Mouse (Mus musculus): ENCODE measurements around the gene Polr2a. TPM values are rescaled to one million over a fixed set of nuclear protein-coding genes. Genes with fewer than 3 reads are reported as not detected.

The Polr2a gene
- polyA plus RNA-seq (2012; ENCODE audit: insufficient read depth, insufficient read length, missing spikeins) = 10.4 and 16.5 TPM in 2 replicates

DNA sequence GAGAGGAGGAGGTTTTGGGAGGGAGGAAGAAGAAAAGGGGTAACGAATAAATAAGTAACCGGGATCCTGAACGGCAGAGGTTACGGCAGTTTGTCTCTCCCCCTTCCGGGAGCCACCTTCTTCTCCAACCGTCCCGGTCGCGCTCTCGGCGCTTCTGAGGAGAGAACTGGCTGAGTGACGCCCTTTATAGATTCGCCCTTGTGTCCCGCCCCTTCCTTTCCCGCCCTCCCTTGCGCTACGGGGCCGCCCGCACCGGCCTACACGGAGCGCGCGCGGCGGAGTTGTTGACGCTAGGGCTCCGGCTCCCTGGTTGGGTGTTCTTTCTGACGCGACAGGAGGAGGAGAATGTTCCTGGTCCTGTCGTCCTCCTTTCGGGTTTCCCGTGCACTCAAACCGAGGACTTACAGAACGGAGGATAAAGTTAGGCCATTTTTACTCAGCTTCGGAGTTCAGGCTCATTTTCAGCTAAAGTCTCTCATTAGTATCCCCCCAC, at the start of gene Polr2a:
Gene Polr2a (minus strand): TSS at position 160 of the 493 bp plus-strand sequence.
- peak within 1 kb of the TSS; percentile 99 for H3K27ac ChIP-seq (replicated peaks; ENCODE audit: low read depth, low read length)
- H3K4me1 ChIP-seq (ENCODE audit: control insufficient read depth, insufficient read depth, insufficient read length, low read length) = 0 out of 2 replicates have a peak, but pooled peaks cover 3% of the 10 kb centered on the region
- peak within 1 kb of the TSS; percentile 70 for H3K4me3 ChIP-seq (ENCODE audit: insufficient read depth, low read depth, low read length)

DNA sequence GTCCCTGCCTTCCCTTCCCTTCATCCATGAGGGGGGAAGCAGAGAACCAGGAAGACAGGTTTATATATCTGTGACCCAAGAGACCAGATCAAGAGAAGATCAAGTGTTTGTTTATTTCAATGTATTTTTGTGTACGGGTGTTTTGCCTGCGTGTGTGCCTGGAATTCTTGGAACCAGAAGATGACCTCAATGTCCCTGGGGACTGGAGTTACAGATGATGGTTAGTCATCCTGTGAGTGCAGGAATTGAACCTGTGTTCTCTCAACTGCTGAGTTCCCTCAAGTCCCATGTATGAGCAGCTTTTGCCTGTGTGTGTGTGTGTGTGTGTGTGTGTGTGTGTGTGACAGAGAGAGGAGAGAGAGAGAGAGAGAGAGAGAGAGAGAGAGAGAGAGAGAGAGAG, 49.2 kb upstream of the Polr2a start:
- no peak overlapping the region for H3K27ac ChIP-seq (replicated peaks; ENCODE audit: low read depth, low read length)
- no peaks in the 10 kb centered on the region for H3K4me1 ChIP-seq (ENCODE audit: control insufficient read depth, insufficient read depth, insufficient read length, low read length)
- no peak overlapping the region for H3K4me3 ChIP-seq (ENCODE audit: insufficient read depth, low read depth, low read length)

DNA sequence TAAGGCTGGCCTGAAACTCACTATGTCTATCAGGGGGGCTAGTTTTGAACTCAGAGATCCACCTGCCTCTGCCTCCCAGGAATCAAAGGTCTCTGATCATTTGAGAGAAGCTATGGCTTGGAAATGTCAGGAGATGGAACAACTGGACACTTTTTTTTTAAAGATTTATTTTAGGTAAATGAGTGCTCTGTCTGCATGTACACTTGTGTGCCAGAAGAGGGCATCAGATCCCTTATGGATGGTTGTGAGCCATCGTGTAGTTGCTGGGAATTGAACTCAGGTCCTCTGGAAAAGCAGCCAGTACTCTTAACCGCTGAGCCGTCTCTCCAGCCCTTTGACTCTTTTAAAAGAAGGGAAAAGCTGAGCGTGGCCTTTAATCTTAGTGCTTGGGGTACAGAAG, 47.9 kb upstream of the Polr2a start:
- Histone ChIP-seq H3K4me3 (ENCODE audit: insufficient read depth, low read depth, low read length) (no peak overlapping the region), H3K27ac (replicated peaks; ENCODE audit: low read depth, low read length) (no peak overlapping the region), H3K4me1 (ENCODE audit: control insufficient read depth, insufficient read depth, insufficient read length, low read length) (peaks cover 6% of the 10 kb centered on the region)

DNA sequence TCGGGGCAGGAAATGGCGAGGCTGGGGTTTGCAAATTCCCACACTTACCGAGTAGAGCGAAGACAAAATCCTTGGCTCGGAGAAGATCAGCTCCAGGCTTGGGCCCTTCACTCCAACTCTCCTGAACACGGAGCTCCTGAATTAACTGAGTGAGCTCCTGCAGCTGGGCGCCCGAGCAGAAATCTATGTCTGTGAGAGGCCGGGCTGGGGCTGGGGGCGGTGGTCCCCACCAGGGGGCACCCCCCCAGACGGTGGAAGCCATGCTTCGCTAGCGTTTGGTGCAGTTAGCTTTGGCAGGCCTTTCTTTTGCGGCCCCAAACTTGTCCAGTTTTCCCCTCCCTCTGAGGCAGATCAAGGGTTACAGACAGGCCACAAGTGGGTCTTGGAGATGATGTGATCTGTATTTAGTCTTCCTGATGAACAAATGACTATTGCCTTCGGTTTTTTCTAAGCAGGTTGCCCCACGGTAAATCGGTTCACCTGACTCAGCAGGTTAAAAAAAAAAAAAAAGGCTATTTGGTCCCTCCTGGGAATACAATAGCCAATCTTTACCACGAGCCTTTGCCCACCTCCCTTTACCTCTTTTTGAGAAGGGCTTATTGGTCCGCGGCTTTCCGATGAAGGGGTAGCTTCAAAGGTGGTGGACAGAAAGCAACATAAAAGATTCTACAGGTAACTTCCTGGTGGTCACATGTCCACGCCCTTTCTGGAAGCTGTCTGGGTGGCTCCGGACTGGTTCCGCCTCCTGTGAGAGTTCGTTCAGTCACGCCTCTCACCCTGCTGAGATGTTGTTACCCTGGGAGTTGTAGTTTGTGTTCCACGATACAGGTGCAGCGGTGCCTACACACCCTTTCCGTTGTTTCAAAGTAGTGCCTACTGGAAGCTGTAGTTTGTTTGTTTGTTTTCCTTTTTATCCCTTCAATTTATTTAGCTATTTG, 46.8 kb upstream of the Polr2a start, which contains the start of gene Tmem102:
Gene Tmem102 (minus strand): TSS at position 653 of the 938 bp plus-strand sequence.
- H3K4me3 ChIP-seq (ENCODE audit: insufficient read depth, low read depth, low read length) = peak within 1 kb of the TSS; percentile 93
- peaks cover 9% of the 10 kb centered on the region for H3K4me1 ChIP-seq (ENCODE audit: control insufficient read depth, insufficient read depth, insufficient read length, low read length)
- no peak within 1 kb of the TSS for H3K27ac ChIP-seq (replicated peaks; ENCODE audit: low read depth, low read length)

GRCm38 (mm10) chr11:69804652-69804940, 46.2 kb upstream of the Polr2a start:
- no peak overlapping the region for H3K27ac ChIP-seq (replicated peaks; ENCODE audit: low read depth, low read length)

DNA sequence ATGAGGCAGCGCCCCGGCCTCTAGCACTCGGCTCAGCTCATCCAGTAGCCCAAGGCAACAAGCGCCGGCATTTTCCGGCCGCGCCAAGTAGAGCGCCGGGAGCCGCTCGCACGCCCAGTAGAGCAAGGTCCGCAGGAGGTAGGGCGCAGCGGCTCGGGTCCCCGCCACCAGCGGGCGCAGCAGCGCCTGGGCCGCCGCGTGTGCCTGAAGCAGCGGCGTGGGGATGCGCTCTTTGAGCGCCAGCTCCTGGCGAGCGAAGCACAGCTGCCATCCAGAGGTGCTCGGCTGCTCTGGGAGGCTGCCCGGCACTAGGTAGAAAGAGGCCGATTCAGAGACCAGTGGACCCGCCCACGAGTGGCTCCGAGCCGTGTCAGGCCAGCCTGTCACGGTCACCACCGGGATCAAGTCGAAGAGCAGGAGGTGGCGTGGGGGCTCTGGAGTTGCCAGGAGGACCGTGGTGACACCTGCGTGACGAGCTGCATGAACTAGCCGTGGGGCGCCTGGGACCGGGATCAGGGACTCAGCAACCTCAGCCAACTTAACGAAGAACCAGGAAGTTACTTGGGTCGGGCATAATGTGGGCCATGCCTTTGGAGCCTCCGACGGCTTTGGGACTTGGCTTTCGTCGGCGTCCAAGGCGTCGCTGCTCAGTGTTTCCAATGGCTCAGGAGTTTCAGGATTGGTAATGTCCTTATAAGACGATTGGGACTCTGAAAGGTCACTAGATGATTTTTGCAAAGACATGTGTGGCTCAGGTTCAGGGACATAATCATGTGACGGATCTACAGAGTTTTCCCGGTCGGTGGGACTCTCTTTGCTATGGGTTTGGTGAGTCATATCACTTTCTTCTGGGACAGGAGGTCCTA, 45.6 kb upstream of the Polr2a start:
- peaks cover 9% of the 10 kb centered on the region for H3K4me1 ChIP-seq (ENCODE audit: control insufficient read depth, insufficient read depth, insufficient read length, low read length)
- H3K4me3 ChIP-seq (ENCODE audit: insufficient read depth, low read depth, low read length) = peak overlapping the region; percentile 93
- no peak overlapping the region for H3K27ac ChIP-seq (replicated peaks; ENCODE audit: low read depth, low read length)

More at GRCm38 (mm10) chr11:69804652-69804940, 46.2 kb upstream of the Polr2a start:
- peaks cover 9% of the 10 kb centered on the region for H3K4me1 ChIP-seq (ENCODE audit: control insufficient read depth, insufficient read depth, insufficient read length, low read length)
- H3K4me3 ChIP-seq (ENCODE audit: insufficient read depth, low read depth, low read length) = peak overlapping the region; percentile 93

DNA sequence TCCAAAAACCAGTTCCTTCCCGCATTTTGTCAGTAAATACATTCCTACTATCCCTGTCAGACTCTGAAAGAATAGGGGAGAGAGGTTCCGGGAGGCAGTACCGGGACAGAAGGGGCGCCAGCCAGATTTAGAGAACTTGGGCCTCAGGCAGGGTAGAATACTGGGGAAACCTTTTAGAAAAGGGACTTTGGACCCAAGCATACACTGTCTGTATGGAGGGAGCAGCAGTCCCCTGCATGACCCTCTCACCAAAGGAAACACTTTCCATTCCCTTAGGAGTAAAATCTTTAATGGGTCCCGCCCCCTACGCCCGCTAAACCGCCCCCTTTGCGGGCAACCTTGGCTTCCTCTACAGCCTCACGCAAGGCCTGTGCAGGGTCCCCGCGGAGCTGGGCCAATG, 44.9 kb upstream of the Polr2a start:
- Histone ChIP-seq H3K4me1 (ENCODE audit: control insufficient read depth, insufficient read depth, insufficient read length, low read length) (peaks cover 9% of the 10 kb centered on the region), H3K4me3 (ENCODE audit: insufficient read depth, low read depth, low read length) (peak overlapping the region; percentile 93), H3K27ac (replicated peaks; ENCODE audit: low read depth, low read length) (no peak overlapping the region)

GRCm38 (mm10) chr11:69802648-69803105, 44.2 kb upstream of the Polr2a start:
- Histone ChIP-seq H3K27ac (replicated peaks; ENCODE audit: low read depth, low read length) (no peak overlapping the region), H3K4me3 (ENCODE audit: insufficient read depth, low read depth, low read length) (peak overlapping the region; percentile 93), H3K4me1 (ENCODE audit: control insufficient read depth, insufficient read depth, insufficient read length, low read length) (peaks cover 9% of the 10 kb centered on the region)

- Histone ChIP-seq H3K27ac (replicated peaks; ENCODE audit: low read depth, low read length) (no peak within 1 kb of the TSS), H3K4me1 (ENCODE audit: control insufficient read depth, insufficient read depth, insufficient read length, low read length) (peaks cover 9% of the 10 kb centered on the region), H3K4me3 (ENCODE audit: insufficient read depth, low read depth, low read length) (peak within 1 kb of the TSS; percentile 93)
Measured at GRCm38 (mm10) chr11:69801379-69801977, 43.0 kb upstream of the Polr2a start, which contains the start of gene Fgf11. TSS of gene Fgf11 (minus strand) at chr11:69801857.

GRCm38 (mm10) chr11:69800392-69801197, 42.2 kb upstream of the Polr2a start:
- Histone ChIP-seq H3K27ac (replicated peaks; ENCODE audit: low read depth, low read length) (no peak overlapping the region), H3K4me3 (ENCODE audit: insufficient read depth, low read depth, low read length) (peak overlapping the region; percentile 93), H3K4me1 (ENCODE audit: control insufficient read depth, insufficient read depth, insufficient read length, low read length) (peaks cover 9% of the 10 kb centered on the region)

GRCm38 (mm10) chr11:69800138-69800391, 41.6 kb upstream of the Polr2a start:
- Histone ChIP-seq H3K4me3 (ENCODE audit: insufficient read depth, low read depth, low read length) (no peak overlapping the region), H3K27ac (replicated peaks; ENCODE audit: low read depth, low read length) (no peak overlapping the region), H3K4me1 (ENCODE audit: control insufficient read depth, insufficient read depth, insufficient read length, low read length) (peaks cover 9% of the 10 kb centered on the region)

DNA sequence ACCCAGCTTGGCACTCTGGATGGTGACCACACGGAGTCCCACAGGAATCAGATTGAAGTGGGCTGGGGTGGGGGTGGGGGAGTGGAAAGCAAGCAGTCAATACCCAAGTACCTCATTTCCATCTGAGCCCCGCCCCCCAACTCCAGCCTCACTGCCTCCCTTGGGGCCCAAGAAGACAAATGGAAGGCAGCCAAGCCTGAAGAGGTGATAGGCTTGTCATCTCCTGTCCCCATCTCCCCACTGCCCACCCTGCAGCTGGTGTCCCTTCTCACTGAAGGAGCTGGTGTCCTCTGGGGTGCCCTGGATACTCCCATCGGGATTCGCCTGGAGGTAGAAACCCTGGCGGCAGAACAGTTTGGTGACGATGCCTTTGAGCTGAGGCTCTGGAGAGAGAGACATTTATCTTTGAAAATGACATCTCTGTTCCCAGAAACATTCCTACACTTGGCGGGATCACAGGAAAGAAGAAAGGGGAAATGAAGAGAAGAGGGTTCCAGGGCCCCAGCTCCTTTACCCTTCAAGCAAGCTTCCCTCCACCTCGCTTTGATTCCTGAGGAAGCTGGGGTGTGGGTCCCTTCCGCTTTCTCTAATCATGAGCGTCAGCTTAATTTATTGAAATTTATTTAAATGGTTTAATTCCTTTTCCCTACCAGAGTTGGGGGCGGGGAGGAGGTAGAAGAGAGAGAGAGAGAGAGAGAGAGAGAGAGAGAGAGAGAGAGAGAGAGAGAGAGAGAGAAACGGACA, 41.1 kb upstream of the Polr2a start:
- Histone ChIP-seq H3K4me1 (ENCODE audit: control insufficient read depth, insufficient read depth, insufficient read length, low read length) (peaks cover 9% of the 10 kb centered on the region), H3K27ac (replicated peaks; ENCODE audit: low read depth, low read length) (no peak overlapping the region), H3K4me3 (ENCODE audit: insufficient read depth, low read depth, low read length) (no peak overlapping the region)

DNA sequence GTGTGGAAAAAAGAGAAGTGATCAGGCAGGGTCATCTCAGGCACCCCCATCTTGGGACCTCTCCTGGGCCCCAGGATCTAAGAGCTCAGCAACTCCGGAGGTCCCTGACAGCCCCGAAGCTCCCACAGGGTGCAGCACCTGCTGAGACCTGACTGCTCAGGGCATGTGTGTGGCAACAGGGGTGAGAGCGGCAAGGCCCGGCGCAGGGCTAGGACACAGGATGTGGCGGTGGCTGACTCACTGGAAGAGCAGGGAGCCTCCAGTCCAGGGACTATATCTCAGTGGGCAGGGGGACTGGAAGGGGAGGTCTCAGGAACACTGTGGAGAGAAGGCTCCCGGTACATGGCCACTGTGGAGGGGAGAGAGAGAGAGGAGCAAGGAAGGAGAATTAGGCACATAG, 39.5 kb upstream of the Polr2a start:
- Histone ChIP-seq H3K4me3 (ENCODE audit: insufficient read depth, low read depth, low read length) (no peak overlapping the region), H3K4me1 (ENCODE audit: control insufficient read depth, insufficient read depth, insufficient read length, low read length) (peaks cover 9% of the 10 kb centered on the region), H3K27ac (replicated peaks; ENCODE audit: low read depth, low read length) (no peak overlapping the region)
